Mouse (Mus musculus) neural tube, embryonic 13.5 days (tissue): Measurements from ENCODE around the gene Tmem63c. TPM values are rescaled to one million over a fixed set of nuclear protein-coding genes. Genes with fewer than 3 reads are reported as not detected.
A peak's percentile ranks its signal among the peaks of the same experiment; 100 is the strongest.

Experiments
- ATAC-seq: fragments of 200-750 bp; cut with Nextera tagmentation; 2 replicates; pipeline ENCODE4 v1.8.0; 2017; ENCODE audit warnings: low read depth, mild to moderate bottlenecking, moderate TSS enrichment, moderate library complexity
- H3K27ac ChIP-seq: fragments of 300-500 bp; sonication (generic); replicated peaks from 2 replicates; pipeline ENCODE4 v1.5.1; 2015; ENCODE audit warnings: moderate library complexity, mild to moderate bottlenecking, inconsistent platforms
- H3K27me3 ChIP-seq: fragments of 300-500 bp; sonication (generic); 2 replicates; pipeline ENCODE4 v1.6.1; 2015; ENCODE audit warnings: mild to moderate bottlenecking, inconsistent platforms
- H3K36me3 ChIP-seq: fragments of 300-500 bp; sonication (generic); 2 replicates; pipeline ENCODE4 v1.6.1; 2015; ENCODE audit warnings: mild to moderate bottlenecking, inconsistent platforms
- H3K4me1 ChIP-seq: fragments of 300-500 bp; sonication (generic); replicated peaks from 2 replicates; pipeline ENCODE4 v1.6.1; 2015; ENCODE audit warnings: inconsistent platforms
- H3K4me2 ChIP-seq: fragments of 300-500 bp; sonication (generic); 2 replicates; pipeline ENCODE4 v1.6.1; 2015; ENCODE audit warnings: inconsistent platforms, mild to moderate bottlenecking, moderate library complexity
- H3K4me3 ChIP-seq: fragments of 300-500 bp; sonication (generic); 2 replicates; pipeline ENCODE4 v1.5.1; 2015; ENCODE audit warnings: mild to moderate bottlenecking, inconsistent platforms
- H3K9ac ChIP-seq: fragments of 300-500 bp; sonication (generic); 2 replicates; pipeline ENCODE4 v1.6.1; 2015; ENCODE audit warnings: moderate library complexity, mild to moderate bottlenecking, inconsistent platforms
- H3K9me3 ChIP-seq: fragments of 300-500 bp; sonication (generic); 2 replicates; pipeline ENCODE4 v1.6.1; 2016; ENCODE audit warnings: inconsistent platforms
- WGBS: fragments of 180-500 bp; shearing (Covaris S2); methylation state at CpG from one replicate; pipeline ENCODE4 v1.1.7; 2015; 5-methylcytosine and 5-hydroxymethylcytosine counted together
- polyA plus RNA-seq: library from polyadenylated mRNA; unstranded; fragments of >200 nt; fragmentation: Nextera tagmentation; extraction: Ambion mirVana; gene quantifications from 2 replicates; pipeline ENCODE4 v1.2.1, GENCODE M21; 2015

Tmem63c gene
- polyA plus RNA-seq, 1 experiment from 2014 or later = 7.1 TPM

DNA sequence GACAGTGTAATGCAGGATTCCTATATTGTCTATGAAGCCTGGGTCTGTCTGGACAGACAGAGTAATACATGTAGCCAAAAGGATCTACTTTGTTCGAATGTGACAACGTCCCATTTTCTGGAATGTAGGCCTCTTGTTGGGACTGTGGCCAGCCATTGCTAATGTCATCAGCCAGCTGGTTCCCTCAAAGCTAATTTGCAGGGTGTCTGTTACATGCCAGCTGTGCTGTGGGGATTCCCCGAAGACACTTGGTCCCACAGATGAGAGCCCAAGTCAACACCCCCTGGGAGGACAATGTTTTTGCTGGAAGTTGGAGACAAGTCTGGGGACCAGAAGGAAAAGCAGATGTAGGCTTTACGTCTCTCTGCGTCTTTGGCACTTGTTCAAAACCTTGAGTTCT, 45.3 kb downstream of the Tmem63c start:
- no peaks in the 10 kb centered on the region for H3K4me1 ChIP-seq
- H3K27ac ChIP-seq = no peak overlapping the region
- no peak for ATAC-seq
- no peaks in the 10 kb centered on the region for H3K27me3 ChIP-seq
- H3K4me3 ChIP-seq = no peak overlapping the region
- H3K9me3 ChIP-seq = no peaks in the 10 kb centered on the region
- H3K9ac ChIP-seq = no peak overlapping the region
- no peak overlapping the region for H3K4me2 ChIP-seq
- 84% methylated on average over 5 of the region's 5 CpGs for WGBS
- 0 out of 2 replicates have a peak, but pooled peaks cover 4% of the 10 kb centered on the region for H3K36me3 ChIP-seq

DNA sequence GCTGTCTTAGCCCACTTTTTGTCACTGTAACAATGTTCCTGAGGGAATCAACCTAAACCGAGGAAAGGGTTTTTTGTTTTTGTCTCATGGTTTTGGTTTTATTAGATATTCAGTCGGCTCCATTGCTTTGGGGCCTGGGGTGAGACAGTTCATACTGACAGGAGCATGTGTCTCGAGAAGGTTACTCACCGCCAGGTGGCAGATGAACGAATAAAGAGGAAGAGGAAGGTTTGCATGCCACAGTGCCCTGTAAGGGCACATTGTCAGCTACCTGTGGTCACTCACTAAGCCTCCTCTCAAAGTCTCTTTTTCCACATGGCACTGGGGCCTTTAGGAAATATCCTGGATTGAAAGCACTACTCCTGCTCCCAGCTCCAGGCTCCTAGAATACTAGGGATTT, 49.4 kb downstream of the Tmem63c start:
- ATAC-seq = no peak
- no peak overlapping the region for H3K27ac ChIP-seq
- H3K27me3 ChIP-seq = no peaks in the 10 kb centered on the region
- no peaks in the 10 kb centered on the region for H3K4me1 ChIP-seq
- H3K9me3 ChIP-seq = no peaks in the 10 kb centered on the region
- WGBS = 80% methylated on average over 5 of the region's 5 CpGs
- no peak overlapping the region for H3K4me2 ChIP-seq
- H3K9ac ChIP-seq = no peak overlapping the region
- no peak overlapping the region for H3K4me3 ChIP-seq
- peaks cover 24% of the 10 kb centered on the region; the same call in 1 of the 2 replicates for H3K36me3 ChIP-seq

DNA sequence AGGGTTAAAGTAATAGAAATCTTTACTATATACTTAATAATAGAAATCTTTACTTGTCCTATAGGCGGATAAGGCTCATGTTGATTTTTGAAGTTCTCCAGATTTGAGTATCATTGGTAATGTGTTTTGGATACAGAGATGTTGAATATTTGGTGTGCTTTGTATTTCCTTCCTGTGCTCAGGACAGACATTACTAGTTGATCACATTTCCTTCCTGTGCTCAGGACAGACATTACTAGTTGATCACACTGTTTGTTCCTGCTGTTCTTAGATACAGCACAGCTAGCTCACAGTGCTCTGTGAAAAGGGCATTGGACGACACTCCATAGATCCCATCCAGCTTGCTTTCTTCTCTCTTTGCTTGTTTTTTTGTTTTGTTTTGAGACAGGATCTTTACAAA, 55.5 kb downstream of the Tmem63c start:
- Histone ChIP-seq H3K9me3 (no peaks in the 10 kb centered on the region), H3K4me2 (no peak overlapping the region), H3K27me3 (no peaks in the 10 kb centered on the region), H3K9ac (no peak overlapping the region), H3K4me3 (no peak overlapping the region), H3K4me1 (no peaks in the 10 kb centered on the region), H3K27ac (no peak overlapping the region), H3K36me3 (peaks cover 24% of the 10 kb centered on the region; the same call in 1 of the 2 replicates)
- WGBS = 89% methylated on average over 2 of the region's 2 CpGs
- no peak for ATAC-seq

DNA sequence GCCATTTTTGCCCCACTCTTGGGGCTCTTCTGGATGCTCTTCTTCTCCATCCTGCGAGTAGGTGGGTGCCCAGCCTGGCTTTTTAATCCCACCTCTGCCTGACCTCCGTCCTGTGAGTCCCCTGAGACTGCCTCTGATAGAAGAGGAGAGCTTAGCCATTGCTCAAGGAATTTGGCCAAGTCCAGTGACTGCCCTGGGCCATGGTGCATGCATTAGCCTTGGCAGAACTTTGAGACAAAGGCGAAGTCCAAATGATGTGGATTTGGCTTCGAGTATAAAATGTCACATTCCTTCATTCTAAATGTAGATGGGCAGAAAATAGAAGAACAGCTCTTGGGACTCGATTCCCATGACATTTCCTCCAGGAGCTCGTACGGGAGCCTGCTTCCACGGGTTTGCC, 61.7 kb downstream of the Tmem63c start:
- no peak for ATAC-seq
- no peak overlapping the region for H3K4me3 ChIP-seq
- 84% methylated on average over 8 of the region's 8 CpGs for WGBS
- H3K27ac ChIP-seq = no peak overlapping the region
- H3K36me3 ChIP-seq = 0 out of 2 replicates have a peak, but pooled peaks cover 11% of the 10 kb centered on the region
- H3K4me1 ChIP-seq = no peaks in the 10 kb centered on the region
- no peaks in the 10 kb centered on the region for H3K27me3 ChIP-seq
- no peaks in the 10 kb centered on the region for H3K9me3 ChIP-seq
- H3K9ac ChIP-seq = no peak overlapping the region
- no peak overlapping the region for H3K4me2 ChIP-seq

DNA sequence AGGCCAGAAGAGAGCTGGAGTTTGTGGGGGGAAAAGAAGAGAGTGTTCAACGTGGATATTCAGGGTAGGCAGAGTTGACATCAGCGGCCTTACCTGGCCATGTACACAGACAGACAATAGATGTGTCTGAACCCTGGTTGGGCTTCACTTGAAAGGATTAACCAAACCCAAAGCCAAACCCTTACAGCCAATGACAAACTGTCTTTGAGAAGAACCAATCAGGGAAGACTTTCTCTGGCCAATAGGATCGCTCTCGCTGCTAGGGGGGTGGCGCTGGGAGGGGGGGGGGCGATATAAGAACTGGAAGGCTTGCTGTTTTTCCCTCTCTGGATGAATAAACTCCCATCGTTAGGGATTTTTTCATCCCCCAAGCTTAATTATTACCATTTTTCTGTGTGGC, 66.1 kb downstream of the Tmem63c start:
- 67% methylated on average over 7 of the region's 7 CpGs for WGBS

DNA sequence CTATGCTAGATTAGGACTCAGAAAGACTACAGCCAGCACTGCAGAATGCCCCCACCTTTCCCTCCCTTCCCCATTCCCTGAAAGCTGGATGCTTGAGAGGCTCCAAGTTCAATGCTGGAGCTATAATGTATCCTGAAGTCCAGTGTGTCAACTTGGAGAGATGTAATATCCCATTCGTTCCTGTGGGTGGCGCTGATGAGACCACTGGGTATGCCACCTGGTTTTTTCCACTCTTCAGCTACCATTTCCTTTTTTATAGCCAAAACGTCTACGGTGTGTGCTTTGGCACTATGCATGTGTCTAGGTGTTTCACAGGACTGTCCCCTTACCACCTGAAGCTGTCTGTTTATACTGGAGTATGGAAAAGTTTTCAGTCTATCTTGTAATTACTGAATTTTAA, 67.2 kb downstream of the Tmem63c start:
- no peaks in the 10 kb centered on the region for H3K4me1 ChIP-seq
- H3K9me3 ChIP-seq = no peaks in the 10 kb centered on the region
- no peak overlapping the region for H3K4me3 ChIP-seq
- WGBS = 38% methylated on average over 4 of the region's 4 CpGs
- no peaks in the 10 kb centered on the region for H3K36me3 ChIP-seq
- ATAC-seq = no peak
- no peak overlapping the region for H3K4me2 ChIP-seq
- no peak overlapping the region for H3K9ac ChIP-seq
- H3K27me3 ChIP-seq = no peaks in the 10 kb centered on the region
- H3K27ac ChIP-seq = no peak overlapping the region

More for the DNA sequence above, 66.1 kb downstream of the Tmem63c start:
- H3K4me3 ChIP-seq = no peak overlapping the region
- no peaks in the 10 kb centered on the region for H3K4me1 ChIP-seq
- no peak overlapping the region for H3K4me2 ChIP-seq
- H3K27ac ChIP-seq = no peak overlapping the region
- H3K36me3 ChIP-seq = 0 out of 2 replicates have a peak, but pooled peaks cover 2% of the 10 kb centered on the region
- H3K9ac ChIP-seq = no peak overlapping the region
- no peak for ATAC-seq
- H3K27me3 ChIP-seq = no peaks in the 10 kb centered on the region
- no peaks in the 10 kb centered on the region for H3K9me3 ChIP-seq

DNA sequence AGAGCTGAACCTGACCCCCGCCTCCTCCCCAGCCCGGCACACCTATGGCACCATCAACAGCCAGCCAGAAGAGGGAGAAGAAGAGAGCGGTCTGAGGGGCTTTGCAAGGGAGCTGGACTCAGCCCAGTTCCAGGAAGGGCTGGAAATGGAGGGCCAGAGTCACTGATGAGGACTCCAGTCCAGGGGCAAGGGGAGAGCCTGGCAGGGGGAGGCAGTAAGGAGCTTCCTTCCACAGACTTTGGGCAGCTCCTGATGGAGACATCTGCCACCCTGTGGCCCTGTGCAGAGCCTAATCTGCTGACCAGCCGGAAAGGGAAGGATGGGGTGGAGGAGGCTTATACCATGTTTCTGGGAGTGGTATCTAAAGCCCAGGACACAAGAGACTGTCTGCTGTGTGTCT, 68.1 kb downstream of the Tmem63c start:
- ATAC-seq = no peak
- Histone ChIP-seq H3K27me3 (no peaks in the 10 kb centered on the region), H3K36me3 (no peaks in the 10 kb centered on the region), H3K4me2 (no peak overlapping the region), H3K27ac (no peak overlapping the region), H3K9me3 (no peaks in the 10 kb centered on the region), H3K4me3 (no peak overlapping the region), H3K4me1 (no peaks in the 10 kb centered on the region), H3K9ac (no peak overlapping the region)
- WGBS = 76% methylated on average over 4 of the region's 4 CpGs

DNA sequence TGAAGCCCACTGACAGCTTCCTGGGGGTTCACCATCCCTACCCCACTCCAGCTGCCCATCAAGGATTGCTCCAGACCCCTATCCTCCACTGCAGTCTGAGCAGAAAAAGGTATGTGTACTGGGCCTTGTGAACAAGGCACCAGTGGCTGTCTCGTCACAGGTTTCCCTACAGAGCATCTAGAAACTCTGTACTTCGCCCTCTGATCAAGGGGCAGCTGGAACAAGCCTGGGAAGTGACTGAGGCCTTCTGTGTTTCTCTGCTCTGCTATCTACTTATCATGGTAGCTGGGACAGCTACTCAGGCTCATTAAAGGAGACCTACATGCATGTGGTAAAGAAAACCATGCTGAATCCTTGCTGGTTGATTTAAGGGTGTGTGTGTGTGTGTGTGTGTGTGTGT, 68.6 kb downstream of the Tmem63c start:
- no peaks in the 10 kb centered on the region for H3K9me3 ChIP-seq
- H3K4me1 ChIP-seq = no peaks in the 10 kb centered on the region
- H3K4me3 ChIP-seq = no peak overlapping the region
- H3K27me3 ChIP-seq = no peaks in the 10 kb centered on the region
- no peak for ATAC-seq
- no peaks in the 10 kb centered on the region for H3K36me3 ChIP-seq
- H3K4me2 ChIP-seq = no peak overlapping the region
- H3K27ac ChIP-seq = no peak overlapping the region
- WGBS = 84% methylated on average over 2 of the region's 2 CpGs
- no peak overlapping the region for H3K9ac ChIP-seq

DNA sequence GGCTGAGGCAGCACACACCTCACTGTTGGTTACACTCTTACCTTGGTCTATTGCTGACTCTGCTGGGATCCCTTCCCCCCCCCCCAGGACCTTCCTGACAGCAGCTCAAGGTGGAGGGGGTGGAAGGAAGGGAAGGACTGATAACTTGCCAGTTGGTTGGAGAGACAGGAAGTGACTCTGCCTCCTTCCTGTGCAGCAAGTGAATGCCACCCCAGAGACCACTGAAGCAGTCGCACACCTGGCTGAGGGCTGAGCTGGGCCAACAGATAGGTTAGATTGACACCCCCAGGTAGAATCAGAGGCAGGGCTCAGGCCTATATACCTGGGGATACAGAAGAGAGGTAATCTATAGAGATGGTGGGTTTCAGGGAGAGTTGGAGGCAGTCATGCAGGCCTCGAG, 70.8 kb downstream of the Tmem63c start:
- ATAC-seq = no peak
- H3K4me3 ChIP-seq = no peak overlapping the region
- no peak overlapping the region for H3K4me2 ChIP-seq
- H3K27ac ChIP-seq = no peak overlapping the region
- WGBS = 87% methylated on average over 2 of the region's 2 CpGs
- no peak overlapping the region for H3K9ac ChIP-seq
- H3K27me3 ChIP-seq = no peaks in the 10 kb centered on the region
- H3K9me3 ChIP-seq = no peaks in the 10 kb centered on the region
- H3K4me1 ChIP-seq = no peaks in the 10 kb centered on the region
- H3K36me3 ChIP-seq = no peaks in the 10 kb centered on the region

DNA sequence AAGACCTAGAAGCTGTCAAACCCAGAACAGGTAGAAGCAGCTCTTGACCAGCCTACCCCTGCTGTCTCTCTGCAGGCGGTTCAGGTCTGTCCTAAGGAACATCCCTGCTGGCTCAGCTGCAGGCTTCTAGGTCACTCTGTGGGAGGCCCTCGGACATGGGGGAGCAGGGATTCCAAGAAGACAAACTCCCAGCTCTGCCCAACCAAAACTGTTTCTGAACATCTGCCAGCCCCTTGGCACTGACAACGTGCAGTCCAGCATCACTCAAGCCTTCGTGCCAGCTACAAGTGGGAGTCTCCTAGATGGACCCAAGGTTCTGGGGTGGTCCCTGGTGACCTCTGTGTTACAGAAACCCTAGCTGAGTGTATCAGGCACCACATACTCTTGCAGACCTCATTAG, 72.1 kb downstream of the Tmem63c start:
- WGBS = 81% methylated on average over 4 of the region's 4 CpGs
- Histone ChIP-seq H3K9ac (no peak overlapping the region), H3K4me1 (no peaks in the 10 kb centered on the region), H3K4me2 (no peak overlapping the region), H3K9me3 (no peaks in the 10 kb centered on the region), H3K27me3 (no peaks in the 10 kb centered on the region), H3K36me3 (no peaks in the 10 kb centered on the region), H3K4me3 (no peak overlapping the region), H3K27ac (no peak overlapping the region)
- ATAC-seq = no peak

DNA sequence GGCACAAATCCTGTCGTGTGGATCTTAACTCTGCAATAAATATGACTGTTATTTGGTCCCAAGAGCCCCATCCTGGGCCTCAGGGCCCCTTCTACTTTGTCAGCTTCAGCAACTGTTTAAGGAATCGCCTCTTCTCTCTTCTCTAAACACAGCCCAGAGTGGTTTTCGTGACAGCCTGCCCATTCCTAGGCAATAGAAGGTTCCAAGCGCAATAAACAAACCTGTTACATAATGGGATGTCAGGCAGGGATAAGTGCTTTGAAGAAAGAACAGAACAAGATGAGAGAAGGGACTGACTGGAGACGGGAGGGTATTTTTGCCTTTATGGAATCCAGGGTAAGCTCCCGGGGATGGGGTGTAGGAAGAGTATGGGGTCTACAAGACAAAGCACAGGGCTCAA, 72.5 kb downstream of the Tmem63c start:
- Histone ChIP-seq H3K9ac (no peak overlapping the region), H3K9me3 (no peaks in the 10 kb centered on the region), H3K4me2 (no peak overlapping the region), H3K36me3 (no peaks in the 10 kb centered on the region), H3K4me1 (no peaks in the 10 kb centered on the region), H3K27ac (no peak overlapping the region), H3K27me3 (no peaks in the 10 kb centered on the region), H3K4me3 (no peak overlapping the region)
- ATAC-seq = no peak
- 60% methylated on average over 6 of the region's 6 CpGs for WGBS

DNA sequence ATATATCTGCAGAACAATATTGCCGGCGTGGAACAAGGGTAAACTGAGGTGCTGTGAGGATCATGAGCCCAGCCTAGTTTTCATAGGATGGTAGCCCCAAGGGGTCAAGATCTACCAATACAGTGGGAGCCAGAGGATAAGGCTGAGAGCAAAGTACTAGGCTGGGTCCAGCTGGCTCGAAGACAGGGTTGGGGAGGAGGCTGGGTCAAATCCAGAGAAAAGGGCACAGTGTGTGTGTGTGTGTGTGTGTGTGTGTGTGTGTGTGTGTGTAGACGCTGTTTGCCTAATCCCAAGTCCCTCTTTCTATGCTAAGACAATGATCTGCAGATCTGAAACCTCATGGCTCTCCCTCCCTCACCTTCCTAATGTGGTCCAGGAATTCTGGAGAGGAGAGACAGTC, 79.2 kb downstream of the Tmem63c start:
- peaks cover 39% of the 10 kb centered on the region for H3K27me3 ChIP-seq
- no peak overlapping the region for H3K27ac ChIP-seq
- H3K36me3 ChIP-seq = no peaks in the 10 kb centered on the region
- H3K4me1 ChIP-seq = peaks cover 11% of the 10 kb centered on the region
- no peak for ATAC-seq
- H3K4me2 ChIP-seq = no peak overlapping the region
- no peaks in the 10 kb centered on the region for H3K9me3 ChIP-seq
- no peak overlapping the region for H3K9ac ChIP-seq
- no peak overlapping the region for H3K4me3 ChIP-seq
- 90% methylated on average over 4 of the region's 4 CpGs for WGBS

DNA sequence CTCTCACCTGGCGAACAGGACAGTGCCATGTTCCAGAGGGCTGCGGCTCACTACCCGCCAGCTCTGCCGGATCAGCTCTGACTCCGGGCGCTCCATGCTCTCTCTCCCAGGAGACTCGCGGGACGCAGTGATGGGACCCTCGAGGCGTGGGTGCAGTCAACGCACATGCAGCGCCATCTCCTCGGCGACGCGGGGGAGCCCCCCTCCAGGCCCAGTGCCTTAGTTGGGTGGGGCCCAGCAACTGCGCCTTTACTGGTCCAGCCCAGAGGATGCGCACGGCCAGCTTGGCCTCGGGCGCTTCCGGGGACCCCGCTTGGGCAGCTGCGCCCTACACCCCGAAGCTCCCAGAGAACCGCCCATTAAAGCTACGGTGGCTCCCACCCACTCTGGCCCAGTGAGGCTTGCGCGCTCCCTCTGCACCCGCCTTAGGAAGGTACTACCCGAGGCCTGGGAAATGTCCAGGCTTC, 81.1 kb downstream of the Tmem63c start, which contains the start of gene Ngb:
Gene Ngb (minus strand): TSS at position 375 of the 467 bp plus-strand sequence.
- H3K4me3 ChIP-seq = peak within 1 kb of the TSS; percentile 36
- 3% methylated on average over 32 of the region's 32 CpGs for WGBS
- peaks cover 39% of the 10 kb centered on the region for H3K27me3 ChIP-seq
- H3K36me3 ChIP-seq = no peaks in the 10 kb centered on the region
- no peak; the same call in 1 of the 2 replicates for ATAC-seq
- H3K9ac ChIP-seq = peak within 1 kb of the TSS; percentile 53; the same call in 1 of the 2 replicates
- H3K4me2 ChIP-seq = peak within 1 kb of the TSS; percentile 63
- no peaks in the 10 kb centered on the region for H3K9me3 ChIP-seq
- H3K27ac ChIP-seq = no peak within 1 kb of the TSS
- peaks cover 11% of the 10 kb centered on the region for H3K4me1 ChIP-seq
